Mouse (Mus musculus) small intestine, adult 2 months (tissue): ENCODE data around the gene Mapkbp1. TPM values are rescaled to one million over a fixed set of nuclear protein-coding genes. Genes with fewer than 3 reads are reported as not detected.

Experiments
- H3K27ac ChIP-seq: fragments of 200-500 bp; 2 replicates; pipeline ENCODE4 v1.5.1; 2012; ENCODE audit warnings: low read depth, low read length, control low read depth, inconsistent platforms; ENCODE audit not compliant: insufficient read depth
- H3K27me3 ChIP-seq: fragments of 200-500 bp; 2 replicates; pipeline ENCODE4 v1.6.1; 2012; ENCODE audit warnings: mild to moderate bottlenecking, moderate library complexity, low read length, inconsistent platforms; ENCODE audit not compliant: control insufficient read depth, insufficient read depth
- H3K36me3 ChIP-seq: fragments of 200-500 bp; 2 replicates; pipeline ENCODE4 v1.6.1; 2012; ENCODE audit warnings: mild to moderate bottlenecking, low read length, control low read depth, inconsistent platforms; ENCODE audit not compliant: control insufficient read depth, insufficient read depth
- H3K4me1 ChIP-seq: fragments of 200-500 bp; 2 replicates; pipeline ENCODE4 v1.6.1; 2012; ENCODE audit warnings: low read length, inconsistent platforms, mixed read lengths; ENCODE audit not compliant: control insufficient read depth, insufficient read depth, insufficient read length
- H3K4me3 ChIP-seq: fragments of 200-500 bp; 2 replicates; pipeline ENCODE4 v1.5.1; 2012; ENCODE audit warnings: low read depth, mild to moderate bottlenecking, control low read depth, inconsistent platforms, low read length, moderate library complexity
- CTCF ChIP-seq: fragments of 200-500 bp; IDR thresholded peaks from 2 replicates; pipeline ENCODE4 v1.5.1; 2012; ENCODE audit warnings: low read depth, mild to moderate bottlenecking, control low read depth, inconsistent platforms, low read length, moderate library complexity, mixed read lengths; ENCODE audit not compliant: insufficient replicate concordance, insufficient read length; ENCODE audit errors: extremely low read depth
- POLR2A ChIP-seq: fragments of 200-500 bp; IDR thresholded peaks from 2 replicates; pipeline ENCODE4 v1.6.1; 2012; ENCODE audit warnings: low read depth, mild to moderate bottlenecking, control low read depth, inconsistent platforms, low read length, moderate library complexity
- WGBS: fragments of 180-500 bp; shearing (Covaris S2); methylation state at CpG from one replicate; pipeline ENCODE4 v1.1.7; 2018; 5-methylcytosine and 5-hydroxymethylcytosine counted together
- polyA plus RNA-seq: library from polyadenylated mRNA; depleted of rRNA; stranded (reverse); fragments of >200 nt; gene quantifications from 2 replicates; pipeline ENCODE4 v1.2.3, GENCODE M21; 2012

Gene Mapkbp1
- polyA plus RNA-seq, 1 experiment, result 15.9 TPM

GRCm38 (mm10) chr2:119997354-119997753 is 24.9 kb downstream of the Mapkbp1 start:
- 0 out of 2 replicates have a peak overlapping the region, but pooled peaks have one; percentile 19 for H3K27ac ChIP-seq
- 74% methylated on average over 4 of the region's 4 CpGs for WGBS
- H3K4me3 ChIP-seq, result no peak overlapping the region
- H3K36me3 ChIP-seq, result no peaks in the 10 kb centered on the region; the same call in 1 of the 2 replicates
- TF ChIP-seq POLR2A (no peak), CTCF (no peak)
- H3K4me1 ChIP-seq, result peaks cover 32% of the 10 kb centered on the region
- H3K27me3 ChIP-seq, result no peaks in the 10 kb centered on the region

- Histone ChIP-seq H3K27me3 (no peaks in the 10 kb centered on the region), H3K4me1 (peaks cover 27% of the 10 kb centered on the region; the same call in 1 of the 2 replicates), H3K27ac (no peak overlapping the region), H3K4me3 (no peak overlapping the region), H3K36me3 (no peaks in the 10 kb centered on the region; the same call in 1 of the 2 replicates)
- TF ChIP-seq CTCF (no peak), POLR2A (no peak)
- WGBS, result 94% methylated on average over 2 of the region's 2 CpGs
Measured at GRCm38 (mm10) chr2:119999731-120000130, 27.2 kb downstream of the Mapkbp1 start.

GRCm38 (mm10) chr2:120000882-120001584 is 28.5 kb downstream of the Mapkbp1 start:
- WGBS, result 71% methylated on average over 3 of the region's 3 CpGs
- no peak for TF ChIP-seq POLR2A
- TF ChIP-seq CTCF, result no peak
- H3K27ac ChIP-seq, result no peak overlapping the region
- peaks cover 17% of the 10 kb centered on the region; the same call in 1 of the 2 replicates for H3K4me1 ChIP-seq
- H3K4me3 ChIP-seq, result no peak overlapping the region
- H3K36me3 ChIP-seq, result no peaks in the 10 kb centered on the region; the same call in 1 of the 2 replicates
- no peaks in the 10 kb centered on the region for H3K27me3 ChIP-seq

DNA sequence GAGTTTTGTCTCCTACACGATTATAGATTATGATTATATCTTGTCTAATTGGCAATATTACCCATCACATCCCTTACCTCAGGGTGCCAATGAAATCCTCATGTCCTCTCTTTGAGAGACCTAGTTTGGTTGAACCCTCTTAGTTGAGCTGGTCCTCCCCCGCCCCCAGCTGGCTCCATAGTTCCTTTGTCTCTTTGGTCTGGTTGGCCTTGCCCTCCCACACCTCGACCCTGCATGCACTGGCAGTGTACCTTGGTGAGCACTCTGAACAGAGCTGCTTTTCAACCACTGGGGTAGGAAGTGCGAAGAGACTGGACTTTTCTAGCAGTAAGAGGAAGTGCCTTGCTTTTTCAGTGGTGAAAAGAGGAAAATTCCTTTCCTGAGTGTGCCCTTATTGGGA is 29.5 kb downstream of the Mapkbp1 start:
- H3K4me1 ChIP-seq, result peaks cover 13% of the 10 kb centered on the region; the same call in 1 of the 2 replicates
- H3K4me3 ChIP-seq, result no peak overlapping the region
- H3K36me3 ChIP-seq, result no peaks in the 10 kb centered on the region; the same call in 1 of the 2 replicates
- H3K27ac ChIP-seq, result no peak overlapping the region
- WGBS, result 74% methylated on average over 4 of the region's 4 CpGs
- H3K27me3 ChIP-seq, result no peaks in the 10 kb centered on the region
- TF ChIP-seq CTCF (no peak), POLR2A (no peak)

DNA sequence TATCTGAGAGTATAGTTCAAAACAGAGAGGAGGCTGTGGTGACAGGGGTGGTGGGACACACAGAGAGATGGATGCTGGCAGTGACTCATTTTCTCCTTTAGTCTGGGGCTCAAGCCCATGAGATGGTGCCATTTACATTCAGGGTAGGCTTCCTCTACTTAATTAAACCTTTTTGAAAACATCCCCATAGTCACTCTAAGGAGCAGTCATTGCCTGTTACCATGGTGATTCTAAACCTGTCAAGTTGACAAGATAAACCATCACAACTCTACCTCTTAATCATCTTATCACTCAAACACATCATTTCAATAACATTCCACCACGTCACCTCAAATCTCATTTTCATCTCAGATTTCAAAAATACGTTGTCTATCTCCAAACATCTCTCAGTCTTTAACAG is 31.5 kb downstream of the Mapkbp1 start:
- TF ChIP-seq CTCF (no peak), POLR2A (no peak)
- H3K27me3 ChIP-seq, result no peaks in the 10 kb centered on the region
- WGBS, result 92% methylated on average over 2 of the region's 2 CpGs

DNA sequence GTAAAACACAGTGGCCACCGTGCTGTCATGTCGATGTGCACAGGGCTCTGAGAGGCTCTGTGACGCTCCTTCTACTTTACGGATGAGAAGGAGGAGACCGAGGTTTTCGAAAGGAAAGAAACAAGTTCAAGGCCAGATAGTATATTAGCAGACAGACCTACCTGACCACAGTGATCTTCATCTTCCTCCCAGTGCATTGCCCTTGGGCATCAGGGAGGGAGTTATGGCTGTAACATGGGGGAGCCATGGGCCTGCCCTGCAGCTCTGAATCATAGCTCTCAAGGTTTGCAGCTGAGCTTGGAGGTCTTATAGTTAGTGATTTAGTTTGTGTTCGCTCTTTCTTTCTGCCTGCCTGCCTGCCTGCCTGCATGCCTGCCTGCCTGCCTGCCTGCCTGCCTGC is 34.2 kb downstream of the Mapkbp1 start:
- WGBS, result 95% methylated on average over 7 of the region's 7 CpGs
- Histone ChIP-seq H3K27ac (no peak overlapping the region), H3K27me3 (no peaks in the 10 kb centered on the region), H3K4me3 (no peak overlapping the region), H3K36me3 (no peaks in the 10 kb centered on the region), H3K4me1 (no peaks in the 10 kb centered on the region)
- TF ChIP-seq CTCF (no peak), POLR2A (no peak)

More for the DNA sequence above, 31.5 kb downstream of the Mapkbp1 start:
- Histone ChIP-seq H3K4me1 (no peaks in the 10 kb centered on the region), H3K4me3 (no peak overlapping the region), H3K27ac (no peak overlapping the region), H3K36me3 (no peaks in the 10 kb centered on the region; the same call in 1 of the 2 replicates)

DNA sequence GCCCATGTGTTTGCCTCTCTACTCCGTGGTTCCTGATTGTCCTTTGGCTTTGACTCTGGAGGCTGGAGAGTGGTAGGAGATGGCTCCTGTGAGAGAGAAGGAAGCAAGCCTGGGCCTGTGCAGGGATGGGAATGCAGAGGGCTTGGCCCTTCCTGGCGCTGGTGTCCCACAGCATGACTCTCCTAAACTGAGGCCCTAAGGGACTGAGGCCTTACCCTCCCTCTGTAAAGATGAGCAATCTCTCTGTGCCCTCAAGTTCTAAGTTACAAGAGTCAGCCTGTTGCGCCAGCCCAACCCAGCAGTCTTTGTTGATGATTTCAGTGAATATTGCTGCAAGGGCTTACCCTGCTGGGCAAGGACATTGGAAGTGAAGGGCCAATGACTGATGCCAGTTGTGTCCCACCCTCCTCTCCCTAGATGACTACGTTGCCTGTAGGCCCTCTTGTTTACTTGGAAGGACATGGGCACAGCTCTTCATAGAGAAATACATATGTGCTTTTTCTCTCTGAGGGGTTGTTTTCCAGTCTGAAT is 35.2 kb downstream of the Mapkbp1 start:
- H3K36me3 ChIP-seq, result peaks cover 1% of the 10 kb centered on the region; the same call in 1 of the 2 replicates
- H3K27me3 ChIP-seq, result no peaks in the 10 kb centered on the region
- H3K4me3 ChIP-seq, result no peak overlapping the region
- TF ChIP-seq POLR2A (no peak), CTCF (no peak)
- whole genome bisulfite sequencing, result 76% methylated on average over 4 of the region's 4 CpGs
- H3K4me1 ChIP-seq, result no peaks in the 10 kb centered on the region
- no peak overlapping the region for H3K27ac ChIP-seq
